Mouse (Mus musculus): ENCODE measurements around the gene Ttyh3.
A peak's percentile ranks its signal among the peaks of the same experiment; 100 is the strongest.

Gene Ttyh3

DNA sequence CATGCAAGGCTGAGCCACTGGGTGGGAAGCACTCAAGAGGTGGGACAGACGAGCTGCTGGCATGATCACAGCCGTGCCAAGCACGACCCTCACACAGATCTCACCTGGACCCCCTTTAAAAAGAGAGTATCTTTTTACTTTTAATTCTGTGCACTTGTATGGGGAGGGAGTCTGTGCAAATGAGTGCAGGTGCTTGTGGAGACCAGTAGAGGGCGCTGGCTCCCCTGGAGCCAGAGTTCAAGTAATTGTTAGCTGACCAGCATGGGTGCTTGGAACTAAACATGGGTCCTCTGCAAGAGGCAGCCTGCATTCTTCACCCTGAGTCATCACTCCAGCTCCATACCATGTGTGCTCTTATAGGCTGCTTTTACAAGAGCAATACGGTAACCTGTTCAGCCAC lies 21.3 kb downstream of the Ttyh3 start:
- no peak for DNase-seq

DNA sequence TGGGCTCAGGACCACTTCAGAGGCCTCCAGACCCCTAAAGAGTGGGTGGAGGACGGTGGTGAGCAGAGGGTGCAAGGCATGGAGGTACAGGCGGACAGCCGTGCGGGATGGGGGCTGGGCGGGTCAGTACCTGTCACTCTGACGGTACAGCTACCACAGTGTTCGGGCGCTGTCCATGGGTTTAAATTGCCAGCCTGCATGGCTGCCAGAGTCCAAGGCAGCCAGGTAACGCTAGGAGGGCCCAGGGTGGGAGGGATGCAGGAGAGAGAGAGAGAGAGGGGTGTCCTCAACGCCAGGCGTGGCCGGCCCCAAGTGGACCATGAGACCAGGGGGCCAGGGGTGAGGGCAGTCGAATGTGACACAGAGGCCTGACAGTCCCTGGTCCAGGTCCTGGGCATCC lies 23.9 kb downstream of the Ttyh3 start:
- no peak for DNase-seq

DNA sequence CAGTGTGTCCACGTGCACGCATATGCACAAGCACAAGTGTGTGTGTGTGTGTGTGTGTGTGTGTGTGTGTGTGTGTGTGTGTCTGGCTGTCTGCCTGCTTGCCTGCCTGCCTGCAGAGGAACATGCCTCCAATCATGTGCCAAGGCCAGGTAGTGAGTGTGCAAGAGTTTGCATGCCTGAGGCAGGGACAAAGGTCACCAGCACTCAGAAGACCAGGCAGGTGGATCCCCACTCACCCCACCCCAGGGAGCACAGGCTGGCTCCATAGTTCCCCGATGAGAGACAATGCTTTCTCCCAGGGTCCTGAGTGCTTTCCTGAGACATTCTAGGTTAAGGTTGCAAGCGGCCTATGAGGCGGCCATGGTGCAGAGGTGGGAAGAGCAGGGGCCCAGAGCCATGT lies 24.6 kb downstream of the Ttyh3 start:
- DNase-seq = no peak

DNA sequence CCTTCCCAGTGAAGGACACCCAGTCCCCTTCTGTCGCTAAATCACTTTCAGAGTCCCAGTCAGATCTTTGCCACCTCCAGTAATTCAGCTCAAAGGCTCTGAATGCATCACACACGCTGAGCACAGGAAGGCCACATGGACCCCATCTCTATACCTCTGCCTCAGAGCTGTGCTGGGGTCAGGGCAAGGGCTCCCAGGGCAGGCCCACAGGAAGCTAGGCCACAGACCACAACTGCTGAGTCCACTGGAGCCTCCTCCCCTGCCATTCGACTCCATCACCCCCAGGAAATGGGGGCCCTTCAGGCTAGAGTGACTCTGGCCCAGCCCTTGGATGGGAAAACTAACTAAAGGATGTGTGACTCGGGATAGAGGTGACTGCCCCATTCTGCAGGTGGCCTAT lies 25.0 kb downstream of the Ttyh3 start:
- DNase-seq = no peak

DNA sequence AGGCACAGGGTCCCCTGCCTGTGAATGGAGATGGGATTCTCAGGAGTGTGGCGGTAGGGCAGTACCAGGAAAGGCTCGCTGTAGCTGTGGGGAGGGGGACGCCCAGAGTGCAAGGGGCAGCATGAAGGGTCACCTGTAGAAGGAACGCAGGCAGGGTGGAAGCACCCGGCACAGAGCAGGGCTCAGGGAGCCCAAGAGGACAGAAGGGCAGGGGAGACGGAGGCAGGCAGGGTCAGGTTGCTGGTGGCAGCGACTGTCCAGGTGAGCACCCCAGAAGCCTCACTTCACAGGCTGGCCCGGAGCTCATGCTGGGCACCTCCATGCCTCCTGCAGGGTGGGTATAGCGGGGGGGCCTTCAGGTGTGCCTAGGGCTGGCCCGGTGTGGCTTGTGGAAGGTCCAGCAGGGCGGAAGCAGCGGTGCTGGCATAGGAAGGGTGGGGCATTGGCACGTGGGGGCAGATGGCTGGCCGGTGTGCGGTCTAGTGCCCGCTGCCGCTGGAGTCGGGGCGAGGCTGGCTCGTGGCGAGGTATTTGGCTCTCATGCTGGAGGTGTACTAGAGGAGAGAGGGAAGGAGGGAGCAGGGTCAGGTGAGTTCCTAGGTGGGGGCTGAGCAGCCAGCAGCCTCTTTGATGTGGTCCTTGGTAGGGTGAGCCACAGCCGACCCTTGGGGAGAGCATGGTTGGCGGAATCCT lies 25.7 kb downstream of the Ttyh3 start:
- no peak for DNase-seq

DNA sequence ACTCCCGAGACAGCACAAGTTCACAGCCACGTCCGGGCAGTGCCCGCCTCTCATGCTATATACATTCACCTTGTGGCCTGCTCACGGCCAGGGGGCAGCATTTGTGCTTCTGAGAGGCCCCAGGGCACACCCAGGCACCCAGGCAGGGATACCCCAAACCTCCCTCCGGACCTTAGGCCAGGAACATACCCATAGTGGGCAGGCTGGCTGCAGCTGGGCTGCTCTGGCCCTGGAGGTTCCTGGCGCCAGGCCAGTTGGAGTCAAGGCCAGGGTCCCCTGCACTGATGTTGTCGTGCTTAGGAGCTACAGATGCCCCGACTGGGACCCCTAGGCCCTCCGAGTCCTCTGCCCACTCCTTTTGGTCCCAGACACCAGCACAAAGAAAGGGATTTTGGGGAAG lies 27.3 kb downstream of the Ttyh3 start:
- peak; percentile 59 to 62 for DNase-seq

DNA sequence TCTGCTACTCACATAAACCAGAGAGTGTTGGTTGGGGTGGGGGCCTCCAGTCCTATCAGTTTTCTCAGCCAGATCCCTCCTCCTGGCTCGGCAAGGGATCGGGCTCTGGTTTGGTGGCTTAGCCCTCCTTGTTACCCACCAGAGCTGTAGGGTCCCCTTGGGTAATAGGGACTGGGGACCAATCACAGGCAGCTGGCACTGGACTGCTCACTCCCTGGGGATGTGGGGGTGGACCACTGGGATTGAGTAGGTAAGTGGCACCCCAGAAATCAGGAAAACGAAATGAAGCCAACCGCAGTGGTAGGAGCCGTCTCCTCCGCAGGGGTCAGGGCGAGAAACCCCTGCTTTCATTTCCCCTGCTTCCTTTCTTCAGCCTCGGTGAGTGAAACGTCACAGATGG lies 27.7 kb downstream of the Ttyh3 start:
- DNase-seq = no peak

DNA sequence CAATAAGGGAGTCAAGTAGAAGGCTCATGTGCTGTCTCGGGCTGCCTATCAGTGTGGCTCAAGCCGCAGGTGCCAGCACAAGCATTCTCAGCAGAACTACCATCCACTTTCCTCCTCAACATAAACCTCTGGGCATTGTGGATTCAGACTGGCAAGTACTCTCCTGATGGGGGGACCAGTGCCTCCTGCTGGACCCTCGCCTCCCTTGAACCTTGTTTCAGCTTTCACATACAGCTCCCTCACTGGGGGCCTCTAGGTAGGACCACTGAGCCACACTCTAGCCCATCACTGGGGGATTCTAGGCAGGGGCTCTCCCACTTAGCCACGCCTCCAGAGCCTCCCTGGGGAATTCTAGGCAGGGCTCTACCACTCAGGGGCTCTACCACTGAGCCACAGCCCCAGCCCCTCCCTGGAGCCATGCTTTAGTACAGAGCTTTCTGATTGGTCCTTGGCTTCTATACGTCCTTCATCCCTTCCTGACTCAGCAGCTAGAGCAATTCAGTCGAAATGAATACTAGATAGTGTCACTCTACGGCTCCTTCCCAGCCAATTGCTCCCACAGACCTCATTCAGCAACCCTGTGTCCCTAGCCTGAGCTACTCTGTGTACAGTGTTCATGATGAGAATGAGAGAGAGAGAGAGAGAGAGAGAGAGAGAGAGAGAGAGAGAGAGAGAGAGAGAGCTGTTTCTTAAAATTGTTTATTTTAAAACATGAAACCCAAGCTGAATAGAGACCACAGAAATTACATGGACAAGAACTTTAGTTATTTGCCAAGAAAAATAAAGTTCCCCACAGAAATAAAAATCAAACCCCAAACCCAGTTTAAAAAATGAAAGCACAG lies 28.7 kb downstream of the Ttyh3 start:
- DNase-seq = no peak

DNA sequence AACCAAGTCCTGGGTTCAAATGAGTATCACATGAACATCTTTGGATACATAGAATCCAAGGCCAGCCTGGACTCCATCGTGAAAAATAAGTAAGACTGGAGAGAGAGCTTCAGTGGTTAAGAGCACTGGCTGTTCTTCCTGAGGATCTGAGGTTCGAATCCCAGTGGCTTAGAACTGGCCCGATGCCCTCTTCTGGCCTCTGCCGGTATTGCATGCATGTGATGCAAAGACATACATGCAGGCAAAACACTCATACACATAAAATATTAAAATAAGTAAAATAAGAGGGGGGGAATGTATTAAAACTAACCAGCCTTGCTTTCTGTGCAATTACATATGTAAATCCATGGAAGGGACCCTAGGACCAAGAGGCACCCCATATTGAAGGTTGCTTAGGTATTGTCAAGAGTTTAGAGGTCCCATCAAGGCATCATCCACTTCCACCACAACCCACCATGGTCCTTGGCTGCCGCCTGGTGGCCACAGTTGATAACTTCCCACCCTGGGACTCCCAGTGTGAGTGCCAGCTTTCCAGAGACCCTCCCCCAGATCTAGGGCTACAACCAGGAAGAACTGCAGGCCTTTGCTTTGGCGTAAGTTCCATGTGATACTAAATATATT lies 29.6 kb downstream of the Ttyh3 start:
- DNase-seq = peak; percentile 89 to 91

DNA sequence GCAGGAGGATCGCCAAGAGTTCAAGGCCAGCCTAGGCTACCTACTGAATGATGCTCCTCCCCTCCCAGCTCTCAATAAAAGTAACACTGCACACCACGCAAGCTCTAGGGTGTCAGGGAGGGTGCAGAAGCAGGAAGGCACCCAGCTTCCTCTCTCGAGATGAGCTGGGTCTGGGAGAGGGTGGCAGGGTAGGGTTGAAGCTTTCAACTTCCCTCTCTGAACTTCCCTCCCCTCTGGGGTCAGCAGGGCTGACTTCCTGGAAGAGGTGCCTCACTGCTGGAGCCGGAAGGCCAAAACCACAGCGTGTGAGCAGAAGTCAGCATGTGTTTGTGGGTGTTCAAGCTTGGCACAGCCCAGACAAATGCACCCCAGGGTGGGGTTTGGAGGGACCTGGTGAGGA lies 31.1 kb downstream of the Ttyh3 start:
- DNase-seq = no peak

DNA sequence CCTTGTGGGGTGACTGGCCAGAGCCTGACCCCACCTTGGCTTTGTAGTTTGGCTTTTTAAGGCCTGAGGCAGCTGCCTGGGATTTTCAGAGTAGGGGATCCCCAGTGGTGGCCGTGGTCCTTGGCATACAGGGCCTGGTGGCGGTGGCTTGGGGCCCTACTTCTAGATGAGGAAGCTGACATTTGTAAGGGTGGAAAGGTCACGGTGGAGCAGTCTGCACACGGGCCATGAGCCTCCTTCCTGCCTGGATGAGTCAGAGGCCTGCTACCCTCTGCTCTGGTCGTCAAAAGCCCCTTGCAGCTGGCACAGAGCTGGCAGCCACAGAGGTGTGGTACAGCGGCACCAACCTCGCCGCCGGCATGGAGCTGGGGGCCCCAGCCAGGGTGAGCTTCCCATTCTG lies 32.1 kb downstream of the Ttyh3 start:
- no peak for DNase-seq

DNA sequence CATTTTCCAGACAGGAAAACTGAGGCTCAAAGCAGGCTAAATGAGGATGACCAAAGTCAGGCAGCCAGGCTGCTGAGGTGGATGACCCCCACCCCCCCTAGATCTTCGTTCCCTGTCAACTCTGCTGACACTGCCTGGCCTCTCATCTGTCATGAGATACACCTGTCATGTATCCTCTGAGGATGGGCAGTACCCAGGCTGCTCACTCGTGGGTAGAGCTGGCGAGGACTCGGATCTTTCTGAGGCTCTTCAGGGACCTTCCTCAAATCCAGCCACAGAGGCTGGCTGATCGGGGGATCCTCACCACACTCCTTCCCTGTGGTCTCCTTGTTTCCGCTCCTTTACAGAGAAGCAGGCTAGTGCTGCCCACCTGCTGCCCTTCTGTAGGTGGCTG lies 32.7 kb downstream of the Ttyh3 start:
- DNase-seq = no peak

DNA sequence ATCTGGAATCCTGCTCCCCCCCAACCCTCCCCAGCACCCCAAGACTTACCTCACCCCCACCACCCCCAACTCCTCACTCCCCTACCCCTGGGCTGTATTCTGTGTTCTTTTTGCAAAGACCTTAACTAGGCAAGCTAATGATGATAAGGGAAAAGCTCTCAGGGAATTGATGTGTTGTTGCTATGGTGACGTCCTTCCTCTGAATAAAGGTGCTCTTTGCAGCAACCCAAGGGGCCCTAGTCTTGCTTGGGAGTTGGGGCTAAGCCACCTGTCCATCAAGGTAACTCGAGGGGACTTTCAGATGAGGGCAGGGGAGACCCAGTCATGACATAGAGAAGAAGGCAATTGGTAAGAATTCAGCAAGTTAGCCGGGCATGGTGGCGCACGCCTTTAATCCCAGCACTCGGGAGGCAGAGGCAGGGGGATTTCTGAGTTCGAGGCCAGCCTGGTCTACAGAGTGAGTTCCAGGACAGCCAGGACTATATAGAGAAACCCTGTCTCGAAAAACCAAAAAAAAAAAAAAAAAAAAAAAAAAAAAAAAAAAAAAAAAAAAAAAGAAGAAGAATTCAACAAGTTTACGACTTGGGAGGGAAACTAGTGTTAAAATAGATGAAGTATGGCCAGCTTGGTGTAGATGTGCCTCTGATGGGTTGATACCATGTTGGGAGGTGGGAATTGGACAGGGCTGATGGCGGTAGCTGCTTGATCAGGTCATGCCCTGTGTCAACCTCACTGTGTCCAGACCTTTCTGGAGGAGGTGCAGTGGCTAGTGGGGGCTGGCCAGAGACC lies 33.3 kb downstream of the Ttyh3 start:
- DNase-seq = no peak

DNA sequence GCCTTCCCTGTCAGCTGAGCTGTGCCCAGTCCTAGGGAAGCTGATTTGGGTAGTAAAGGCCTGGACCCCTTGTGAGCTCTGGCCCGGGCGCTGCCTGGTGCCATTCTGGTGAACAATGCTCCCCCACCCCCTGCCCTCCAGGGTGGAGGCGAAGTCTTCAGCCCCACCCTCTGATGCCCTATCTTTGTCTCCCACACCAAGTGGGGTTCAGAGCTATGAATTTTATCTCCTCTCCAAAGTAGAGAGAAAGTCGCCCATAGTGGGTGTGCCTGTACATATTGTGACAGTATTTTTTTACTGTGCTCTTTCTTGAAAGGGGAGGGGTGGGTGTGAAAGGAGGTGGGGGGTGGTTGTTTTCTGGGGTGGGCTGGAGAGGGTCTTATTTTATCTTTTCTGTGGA lies 34.0 kb downstream of the Ttyh3 start:
- no peak for DNase-seq

DNA sequence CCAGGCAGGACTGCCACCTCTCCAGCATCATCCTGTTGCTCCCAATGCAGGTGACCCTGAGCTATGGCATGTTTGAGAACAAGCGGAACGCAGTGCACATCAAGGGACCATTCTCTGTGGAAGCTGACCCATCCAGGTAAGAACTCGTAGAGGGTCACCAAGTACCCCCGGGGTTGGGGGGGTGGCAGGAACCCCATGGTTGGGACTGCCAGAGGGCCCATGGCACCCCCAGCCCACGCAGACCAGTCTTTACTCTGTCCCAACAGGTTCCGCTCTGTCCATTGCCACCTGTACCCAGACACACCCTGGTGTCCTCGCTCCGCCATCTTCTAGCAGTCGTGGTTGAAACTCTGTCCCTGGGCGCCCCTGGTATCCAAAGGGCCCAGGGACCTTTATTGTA lies 34.7 kb downstream of the Ttyh3 start:
- DNase-seq = no peak

DNA sequence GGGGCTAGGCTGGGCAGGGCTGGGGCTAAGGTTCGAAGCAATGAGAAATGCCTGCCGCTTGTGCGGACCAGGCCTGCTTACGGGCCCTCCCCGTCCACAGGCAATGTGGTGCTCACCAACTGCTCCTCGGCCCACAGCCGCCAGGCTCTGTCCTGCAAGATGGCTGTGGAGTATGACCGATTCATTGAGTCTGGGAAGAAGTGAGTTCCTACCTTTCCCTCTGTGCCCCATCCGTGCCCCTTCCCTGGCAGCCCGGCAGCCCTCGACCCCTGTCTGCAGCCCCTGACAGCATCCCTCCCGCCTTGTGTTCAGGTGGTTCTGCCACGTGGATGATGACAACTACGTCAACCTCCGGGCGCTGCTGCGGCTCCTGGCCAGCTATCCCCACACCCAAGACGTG lies 36.6 kb downstream of the Ttyh3 start:
- no peak for DNase-seq

DNA sequence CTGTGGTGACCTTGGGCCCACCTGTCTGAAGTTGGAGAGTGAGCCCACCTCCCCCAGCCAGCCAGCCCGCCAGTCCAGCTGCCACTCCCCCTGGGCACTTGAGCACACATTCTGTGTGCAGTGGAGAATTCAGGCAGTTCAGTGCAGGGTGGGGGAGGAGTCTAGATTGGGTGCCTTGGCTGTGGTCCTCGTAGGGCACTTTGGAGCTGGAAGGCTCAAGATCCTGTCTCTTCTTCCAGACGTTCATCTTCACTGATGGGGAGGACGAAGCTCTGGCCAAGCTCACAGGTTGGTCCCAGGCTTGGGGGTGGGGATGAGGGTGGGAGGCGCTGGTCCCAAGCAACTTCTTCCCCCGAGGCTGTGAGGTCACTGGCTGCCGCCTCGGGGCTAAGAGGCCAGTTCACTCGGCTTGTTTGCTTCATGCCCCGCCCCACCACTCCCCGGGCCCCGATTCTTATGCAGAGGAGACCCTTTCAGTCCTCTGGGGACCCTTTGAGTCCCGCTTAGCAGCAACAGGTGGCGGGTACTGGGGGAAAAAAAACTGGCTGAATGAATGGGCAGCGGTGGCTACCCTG lies 37.1 kb downstream of the Ttyh3 start:
- DNase-seq = no peak

DNA sequence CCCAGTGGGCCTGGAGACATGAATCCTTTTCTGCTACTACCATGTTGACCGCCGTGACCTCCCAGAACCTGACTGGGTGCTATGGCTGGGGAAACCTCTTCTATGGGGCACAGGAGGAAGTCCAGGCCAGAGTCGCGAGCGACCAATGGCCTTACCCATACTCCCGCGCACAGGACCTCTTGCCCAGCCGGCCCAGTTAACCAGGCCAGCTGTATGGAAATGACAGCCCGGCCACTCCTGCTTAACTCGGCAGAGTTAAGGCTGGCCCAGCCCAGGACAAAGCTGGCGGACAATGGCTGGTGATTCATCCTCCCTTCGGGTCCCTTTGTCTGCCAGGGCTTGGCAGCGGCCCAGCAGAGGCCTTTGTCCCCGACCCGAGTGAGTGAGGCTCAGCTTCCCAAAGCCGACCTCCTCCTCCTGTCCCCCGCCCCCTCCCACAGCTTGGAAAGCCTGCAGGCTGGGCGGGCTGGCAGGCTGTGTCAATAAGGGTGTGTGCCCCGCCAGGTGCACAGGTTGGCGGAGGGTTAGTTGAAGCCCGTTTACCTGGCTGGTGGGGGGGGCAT lies 37.7 kb downstream of the Ttyh3 start:
- peak; percentile 82 to 84 for DNase-seq

DNA sequence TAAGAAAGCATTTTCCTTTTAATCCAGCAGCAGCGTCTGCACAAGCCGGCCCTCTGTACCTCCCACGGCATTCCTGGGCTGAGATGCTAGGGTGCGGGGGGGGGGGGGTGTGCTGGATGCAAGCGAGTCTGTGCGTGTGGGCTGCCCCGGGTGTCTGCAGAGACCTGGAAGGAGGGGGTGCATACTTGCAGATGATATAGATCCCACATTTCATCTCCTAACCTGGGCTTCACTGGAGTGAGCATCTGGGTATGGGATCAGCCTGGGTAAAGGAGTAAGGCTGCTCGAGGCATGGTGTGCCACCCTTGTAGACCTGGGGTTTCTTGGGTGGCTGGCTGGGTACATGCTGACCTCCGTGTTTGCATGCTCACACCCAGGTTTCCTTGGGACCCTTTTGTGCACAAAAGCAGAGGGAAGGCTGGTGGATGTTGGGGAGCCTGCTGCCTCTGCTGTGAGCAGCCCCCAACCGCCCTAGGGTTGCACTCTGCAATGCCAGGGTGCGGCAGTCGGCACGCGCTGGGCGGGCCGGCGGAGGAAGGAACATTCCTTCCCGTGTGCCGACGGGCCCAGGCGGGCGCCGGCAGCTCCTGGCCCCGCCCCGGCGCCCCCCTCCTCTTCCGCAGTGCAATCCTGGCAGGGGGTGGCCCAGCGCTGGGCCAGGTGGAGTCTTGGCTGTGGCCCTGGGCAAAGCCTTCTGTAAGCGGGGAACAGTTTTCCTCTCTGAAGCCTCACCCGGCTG lies 38.4 kb downstream of the Ttyh3 start:
- peak in 1 of 2 experiments; percentile 62 for DNase-seq

DNA sequence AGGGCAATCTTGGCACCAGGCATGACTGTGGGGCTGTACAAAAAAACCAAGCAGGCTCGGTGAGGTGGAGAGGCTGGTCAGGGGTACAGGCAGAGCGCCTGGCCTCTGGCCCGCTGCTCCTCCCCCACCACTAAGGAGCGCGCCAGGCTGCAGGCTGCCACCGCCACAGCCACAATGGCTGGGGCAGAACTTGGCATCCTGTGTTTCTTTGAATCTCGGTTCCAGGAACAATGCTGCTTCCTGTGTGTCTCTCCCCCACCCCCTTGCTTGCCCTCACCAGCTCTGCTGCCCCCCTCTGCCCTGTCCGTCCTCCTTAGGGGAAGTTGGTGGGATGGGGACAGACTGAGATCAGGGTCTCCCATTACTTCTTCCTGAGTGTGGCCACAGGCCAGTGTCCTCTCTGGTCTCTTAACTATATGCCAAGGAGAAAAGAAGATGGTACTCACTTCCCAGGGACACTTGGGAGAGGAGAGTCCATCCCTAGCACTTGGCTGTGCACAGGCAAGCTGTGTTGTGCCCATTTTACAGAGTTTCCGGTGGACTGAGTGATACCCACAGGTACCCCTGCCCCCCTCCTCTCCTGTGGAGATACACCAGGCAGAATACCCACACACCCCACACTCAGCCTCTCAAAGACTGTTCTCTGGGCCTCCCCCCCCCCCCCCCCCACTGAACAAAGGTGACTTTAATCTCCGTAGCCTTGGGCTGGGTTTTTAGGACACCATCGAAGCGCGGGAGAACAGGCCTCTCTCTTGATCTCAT lies 39.1 kb downstream of the Ttyh3 start:
- DNase-seq = peak; percentile 68 to 78

DNA sequence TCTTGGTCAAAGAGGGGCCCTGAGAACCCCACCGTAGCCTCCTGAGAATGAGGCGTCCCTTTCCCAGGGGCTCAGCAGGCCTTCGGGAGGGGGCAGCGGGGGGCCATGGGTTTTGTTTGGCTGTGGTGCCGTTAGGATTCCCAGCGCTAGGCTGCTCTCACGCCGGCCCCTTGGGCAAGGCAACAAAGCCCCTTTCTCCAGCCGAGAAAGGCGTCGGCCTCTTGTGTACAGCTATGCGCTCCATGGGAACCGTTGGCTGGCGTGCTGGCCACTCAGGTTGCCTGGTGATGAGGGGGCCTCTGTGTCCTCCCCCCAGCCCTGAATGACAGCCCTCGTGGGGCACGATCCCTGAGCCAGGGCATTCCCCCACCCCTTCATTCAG lies 40.2 kb downstream of the Ttyh3 start:
- peak in 1 of 2 experiments; percentile 53 for DNase-seq
